Mouse (Mus musculus) limb, embryonic 13.5 days (tissue): ENCODE measurements around the gene Rpl14. TPM values are rescaled to one million over a fixed set of nuclear protein-coding genes. Genes with fewer than 3 reads are reported as not detected.

ENCODE experiments used
- ATAC-seq: fragments of 200-750 bp; cut with Nextera tagmentation; 2 replicates; pipeline ENCODE4 v1.8.0; 2017; ENCODE audit warnings: low read depth, moderate number of reproducible peaks, moderate TSS enrichment; ENCODE audit not compliant: low FRiP score
- H3K27ac ChIP-seq: fragments of 300-500 bp; sonication (generic); 2 replicates; pipeline ENCODE4 v1.5.1; 2015; ENCODE audit warnings: inconsistent platforms, mild to moderate bottlenecking, moderate library complexity
- H3K27me3 ChIP-seq: fragments of 300-500 bp; sonication (generic); 2 replicates; pipeline ENCODE4 v1.6.1; 2015; ENCODE audit warnings: mild to moderate bottlenecking, inconsistent platforms
- H3K36me3 ChIP-seq: fragments of 300-500 bp; sonication (generic); 2 replicates; pipeline ENCODE4 v1.6.1; 2015; ENCODE audit warnings: inconsistent platforms, mild to moderate bottlenecking, moderate library complexity
- H3K4me1 ChIP-seq: fragments of 300-500 bp; sonication (generic); 2 replicates; pipeline ENCODE4 v1.6.1; 2015; ENCODE audit warnings: inconsistent platforms
- H3K4me2 ChIP-seq: fragments of 300-500 bp; sonication (generic); replicated peaks from 2 replicates; pipeline ENCODE4 v1.6.1; 2015; ENCODE audit warnings: inconsistent platforms, mild to moderate bottlenecking, moderate library complexity
- H3K4me3 ChIP-seq: fragments of 300-500 bp; sonication (generic); 2 replicates; pipeline ENCODE4 v1.5.1; 2015; ENCODE audit warnings: moderate library complexity, mild to moderate bottlenecking, inconsistent platforms
- H3K9ac ChIP-seq: fragments of 300-500 bp; sonication (generic); 2 replicates; pipeline ENCODE4 v1.6.1; 2015; ENCODE audit warnings: mild to moderate bottlenecking, inconsistent platforms
- H3K9me3 ChIP-seq: fragments of 300-500 bp; sonication (generic); 2 replicates; pipeline ENCODE4 v1.6.1; 2016; ENCODE audit warnings: inconsistent platforms
- WGBS: fragments of 180-500 bp; shearing (Covaris S2); methylation state at CpG from one replicate; pipeline ENCODE4 v1.1.7; 2015; 5-methylcytosine and 5-hydroxymethylcytosine counted together
- polyA plus RNA-seq: library from polyadenylated mRNA; unstranded; fragments of >200 nt; fragmentation: Nextera tagmentation; extraction: Ambion mirVana; gene quantifications from 2 replicates; pipeline ENCODE4 v1.2.1, GENCODE M21; 2015

Rpl14 gene
- polyA plus RNA-seq, 1 experiment from 2014 or later: 827 TPM

DNA sequence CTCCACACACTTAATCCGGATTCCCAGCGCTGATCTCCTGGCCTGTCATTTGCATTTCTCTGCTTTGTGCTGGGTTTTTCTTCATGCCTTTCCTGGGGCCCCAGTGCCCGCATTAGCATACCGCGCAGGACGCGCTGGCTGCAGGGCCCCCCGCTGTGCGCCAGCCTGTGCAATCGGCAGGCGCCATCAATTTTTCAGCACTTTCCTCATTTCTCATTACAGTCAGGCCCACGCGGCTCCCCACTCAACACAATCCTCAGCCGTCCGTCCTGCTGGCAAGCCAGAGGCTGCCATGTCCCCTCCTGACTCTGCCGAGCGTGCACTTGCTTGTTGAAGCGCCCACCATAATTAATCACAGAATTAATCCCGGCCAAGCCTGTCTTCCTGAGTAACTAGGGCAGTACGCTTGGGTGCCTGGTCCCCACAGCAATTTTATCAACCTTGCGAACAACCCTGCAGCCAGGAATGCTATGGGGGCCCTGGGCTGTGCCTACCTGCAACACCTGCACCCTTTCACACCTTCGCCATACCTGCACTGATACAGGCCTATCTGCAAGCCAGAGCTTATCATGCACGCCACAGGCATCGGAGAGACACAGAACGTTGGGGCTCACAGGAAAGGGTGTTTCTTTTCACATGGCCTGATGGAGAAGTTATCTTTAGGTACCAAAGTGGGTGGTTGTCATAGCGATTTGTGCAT, 48.6 kb downstream of the Rpl14 start:
- WGBS: 9% methylated on average over 26 of the region's 26 CpGs
- Histone ChIP-seq H3K9me3 (peaks cover 21% of the 10 kb centered on the region), H3K36me3 (no peaks in the 10 kb centered on the region), H3K4me1 (peaks cover 12% of the 10 kb centered on the region), H3K4me3 (peak overlapping the region; percentile 31), H3K9ac (peak overlapping the region; percentile 43), H3K27ac (no peak overlapping the region), H3K4me2 (peak overlapping the region; percentile 64), H3K27me3 (no peaks in the 10 kb centered on the region)
- ATAC-seq: no peak

DNA sequence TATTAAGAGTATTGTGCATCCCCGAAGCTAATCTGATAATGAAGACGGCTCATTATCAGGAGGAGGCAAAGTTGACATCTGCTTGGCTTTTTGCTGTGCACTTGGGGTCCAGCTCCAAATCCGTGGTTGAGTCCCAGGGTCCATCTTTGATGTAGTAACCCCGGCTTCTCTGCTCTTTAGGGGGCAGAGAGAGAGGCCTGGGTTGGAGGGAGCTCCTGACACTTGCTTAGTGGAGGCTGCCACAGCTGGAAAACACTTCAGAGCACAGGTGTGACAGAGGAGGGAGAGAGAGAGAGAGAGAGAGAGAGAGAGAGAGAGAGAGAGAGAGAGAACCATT, 49.1 kb downstream of the Rpl14 start:
- H3K4me1 ChIP-seq: peaks cover 12% of the 10 kb centered on the region
- no peak overlapping the region for H3K4me2 ChIP-seq
- WGBS: 45% methylated on average over 4 of the region's 4 CpGs
- H3K9ac ChIP-seq: no peak overlapping the region
- no peaks in the 10 kb centered on the region for H3K36me3 ChIP-seq
- H3K9me3 ChIP-seq: peaks cover 25% of the 10 kb centered on the region
- H3K27me3 ChIP-seq: no peaks in the 10 kb centered on the region
- no peak for ATAC-seq
- H3K27ac ChIP-seq: no peak overlapping the region
- no peak overlapping the region for H3K4me3 ChIP-seq

Other genes starting within 250 kb of the Rpl14 start
- gene Eif1b, start 79.2 kb upstream of the Rpl14 start, polyA plus RNA-seq: 214 and 224 TPM in 2 replicates
- gene Entpd3, start 31.6 kb upstream of the Rpl14 start, polyA plus RNA-seq: 1.3 and 2.2 TPM in 2 replicates